ENCODE assay signal across 9 mouse cellular contexts in genomic region chr2:152615563-152615962, GRCm38 (mm10). TPM values are rescaled to one million over a fixed set of nuclear protein-coding genes. Genes with fewer than 3 reads are reported as not detected.
A peak's percentile ranks its signal among the peaks of the same experiment; 100 is the strongest.
DNase-seq lines count a peak whose midpoint lies in the region; ATAC-seq and TF ChIP-seq lines count a peak whose summit lies in the region.
"Had no signal": no experiment of that assay in that cellular context is flagged by ENCODE, and none has a peak within 500 bp of the region (broad histone marks: within the 10 kb centered on the region; RNA-seq: fewer than 3 reads in every experiment).

No protein-coding gene starts in this region.

- no peak overlapping the region for H3K4me3 ChIP-seq in kidney, embryonic 14.5 days (ENCODE audit: low read length)
- no peak overlapping the region for H3K4me3 ChIP-seq in forebrain, embryonic 10.5 days
- H3K4me3 ChIP-seq in hindbrain, postnatal 0 days (ENCODE audit: low read length), result no peak overlapping the region
- H3K4me3 ChIP-seq in spleen, adult 2 months (ENCODE audit: extremely low read depth, insufficient read depth, insufficient read length), result no peak overlapping the region
- H3K4me3 ChIP-seq: myocyte had no signal

- no peak for TF ChIP-seq POLR2A in spleen, adult 2 months (IDR thresholded peaks at IDR 0.05; ENCODE audit: low read depth, low read length)

- H3K9ac ChIP-seq in kidney, embryonic 14.5 days (ENCODE audit: low read depth, low read length), result no peak overlapping the region
- no peak overlapping the region for H3K9ac ChIP-seq in hindbrain, postnatal 0 days (replicated peaks; ENCODE audit: low read length)

- H3K36me3 ChIP-seq in kidney, embryonic 14.5 days (ENCODE audit: control insufficient read depth, insufficient read depth, low read length), result no peaks in the 10 kb centered on the region
- no peaks in the 10 kb centered on the region for H3K36me3 ChIP-seq in forebrain, embryonic 10.5 days (replicated peaks)
- no peaks in the 10 kb centered on the region for H3K36me3 ChIP-seq in hindbrain, postnatal 0 days (ENCODE audit: insufficient read depth, low read length)
- no peaks in the 10 kb centered on the region for H3K36me3 ChIP-seq in spleen, adult 2 months (ENCODE audit: control insufficient read depth, insufficient read depth, low read length)

- peak; percentile 39 for DNase-seq in kidney, adult 11 months
- peak; percentile 80 for DNase-seq in brain, adult 2 months (ENCODE audit: low read depth, low spot score)
- DNase-seq in forebrain, embryonic 10.5 days (ENCODE audit: extremely low spot score, low spot score), result peak; percentile 50
- peak; percentile 90 for DNase-seq in hindbrain, postnatal 0 days (ENCODE audit: low spot score)
- DNase-seq in left cerebral cortex, adult 18-20 months (ENCODE audit: low spot score in 2 of 2), result peak; percentile 47 to 60
- DNase-seq in mesoderm, embryonic 11.5 days (ENCODE audit: low read depth, low spot score), result peak; percentile 84
- DNase-seq in spleen, adult 2 months (ENCODE audit: low read depth in 1 of 2, low spot score in 2 of 2), result peak in 1 of 2 experiments; percentile 15

- H3K27me3 ChIP-seq in kidney, embryonic 14.5 days (ENCODE audit: control insufficient read depth, insufficient read depth, low read length), result no peaks in the 10 kb centered on the region
- H3K27me3 ChIP-seq in forebrain, embryonic 10.5 days (ENCODE audit: poor library complexity, severe bottlenecking), result no peaks in the 10 kb centered on the region
- H3K27me3 ChIP-seq in hindbrain, postnatal 0 days (ENCODE audit: insufficient read depth, low read length), result no peaks in the 10 kb centered on the region
- H3K27me3 ChIP-seq in spleen, adult 2 months (ENCODE audit: control insufficient read depth, insufficient read depth, low read length), result no peaks in the 10 kb centered on the region

- no peaks in the 10 kb centered on the region for H3K9me3 ChIP-seq in kidney, embryonic 14.5 days (ENCODE audit: control insufficient read depth, low read length)
- no peaks in the 10 kb centered on the region for H3K9me3 ChIP-seq in forebrain, embryonic 10.5 days
- no peaks in the 10 kb centered on the region for H3K9me3 ChIP-seq in hindbrain, postnatal 0 days (ENCODE audit: low read length)

- no peak overlapping the region for H3K27ac ChIP-seq in kidney, embryonic 14.5 days (ENCODE audit: low read depth, low read length)
- H3K27ac ChIP-seq in forebrain, embryonic 10.5 days, result no peak overlapping the region
- H3K27ac ChIP-seq in hindbrain, postnatal 0 days, result no peak overlapping the region
- H3K27ac ChIP-seq in spleen, adult 2 months (ENCODE audit: insufficient read depth, low read length), result no peak overlapping the region

- 8% methylated on average over 7 of the region's 7 CpGs for WGBS in kidney, embryonic 14.5 days
- WGBS in forebrain, embryonic 10.5 days, result 10% methylated on average over 7 of the region's 7 CpGs
- 13% methylated on average over 7 of the region's 7 CpGs for WGBS in hindbrain, postnatal 0 days
- 23% methylated on average over 7 of the region's 7 CpGs for WGBS in spleen, adult 2 months

- no peak; the same call in 1 of the 2 replicates for ATAC-seq in kidney, embryonic 14.5 days (ENCODE audit: low FRiP score, low TSS enrichment)
- ATAC-seq in hindbrain, postnatal 0 days, result peak; percentile 64

- no peak overlapping the region for H3K4me2 ChIP-seq in kidney, embryonic 14.5 days (replicated peaks; ENCODE audit: low read depth, low read length)
- no peak overlapping the region for H3K4me2 ChIP-seq in hindbrain, postnatal 0 days (ENCODE audit: low read depth, low read length)

- peak; percentile 92 for TF ChIP-seq CTCF in hindbrain, postnatal 0 days (IDR thresholded peaks at IDR 0.05; ENCODE audit: low read depth)
- TF ChIP-seq CTCF in spleen, adult 2 months (IDR thresholded peaks at IDR 0.05; ENCODE audit: extremely low read depth, insufficient read depth, insufficient read length, insufficient replicate concordance), result peak; percentile 47; the same call in 1 of the 2 replicates

- no peaks in the 10 kb centered on the region for H3K4me1 ChIP-seq in kidney, embryonic 14.5 days (ENCODE audit: control insufficient read depth, insufficient read depth, low read length)
- H3K4me1 ChIP-seq in forebrain, embryonic 10.5 days, result peaks cover 17% of the 10 kb centered on the region
- no peaks in the 10 kb centered on the region for H3K4me1 ChIP-seq in hindbrain, postnatal 0 days (ENCODE audit: insufficient read depth, low read length)
- H3K4me1 ChIP-seq in spleen, adult 2 months (ENCODE audit: control insufficient read depth, insufficient read depth, insufficient read length), result no peaks in the 10 kb centered on the region; the same call in 1 of the 2 replicates

RNA-seq across cellular contexts. Expression of gene Defb25, which starts 7.3 kb away (rescaled TPM):
- polyA plus RNA-seq in kidney, embryonic 14.5 days (2014; fragmentation: Nextera tagmentation; extraction: Ambion mirVana), result 28.2 and 37.2 TPM in 2 replicates
- polyA plus RNA-seq in forebrain, embryonic 10.5 days (2016; fragmentation: Nextera tagmentation; extraction: Ambion mirVana), result not detected in 2 replicates
- total RNA-seq in hindbrain, postnatal 0 days (2014; rRNA removed), result not detected in 2 replicates
- polyA plus RNA-seq in hindbrain, postnatal 0 days (2015; fragmentation: Nextera tagmentation; extraction: Ambion mirVana), result not detected in 2 replicates
- not detected for total RNA-seq in left cerebral cortex, adult 18-20 months (2021)
- polyA plus RNA-seq in spleen, adult 2 months (2012; rRNA removed), result 0.65 TPM in 1 of 2 replicates, not detected in the other

RNA-seq across cellular contexts. Expression of gene Rem1, which starts 11.2 kb away (rescaled TPM):
- polyA plus RNA-seq in kidney, embryonic 14.5 days (2014; fragmentation: Nextera tagmentation; extraction: Ambion mirVana), result 46.9 and 61.8 TPM in 2 replicates
- polyA plus RNA-seq in forebrain, embryonic 10.5 days (2016; fragmentation: Nextera tagmentation; extraction: Ambion mirVana), result 0.16 and 0.18 TPM in 2 replicates
- 1.0 and 1.1 TPM in 2 replicates for total RNA-seq in hindbrain, postnatal 0 days (2014; rRNA removed)
- 0.57 and 0.65 TPM in 2 replicates for polyA plus RNA-seq in hindbrain, postnatal 0 days (2015; fragmentation: Nextera tagmentation; extraction: Ambion mirVana)
- total RNA-seq in left cerebral cortex, adult 18-20 months (2021), result under 1 TPM; 0.72 to 0.94 TPM
- 8.6 and 9.8 TPM in 2 replicates for polyA plus RNA-seq in spleen, adult 2 months (2012; rRNA removed)

RNA-seq across cellular contexts. Expression of gene Defb36, which starts 11.4 kb away (rescaled TPM):
- 1.1 TPM in 2 replicates for polyA plus RNA-seq in kidney, embryonic 14.5 days (2014; fragmentation: Nextera tagmentation; extraction: Ambion mirVana)
- not detected in 2 replicates for polyA plus RNA-seq in forebrain, embryonic 10.5 days (2016; fragmentation: Nextera tagmentation; extraction: Ambion mirVana)
- total RNA-seq in hindbrain, postnatal 0 days (2014; rRNA removed), result not detected in 2 replicates
- not detected in 2 replicates for polyA plus RNA-seq in hindbrain, postnatal 0 days (2015; fragmentation: Nextera tagmentation; extraction: Ambion mirVana)
- total RNA-seq in left cerebral cortex, adult 18-20 months (2021), result not detected
- not detected in 2 replicates for polyA plus RNA-seq in spleen, adult 2 months (2012; rRNA removed)
- polyA plus RNA-seq: myocyte had no signal

RNA-seq across cellular contexts. Expression of gene Defb45, which starts 16.4 kb away (rescaled TPM):
- polyA plus RNA-seq in kidney, embryonic 14.5 days (2014; fragmentation: Nextera tagmentation; extraction: Ambion mirVana), result not detected in 2 replicates
- not detected in 2 replicates for polyA plus RNA-seq in forebrain, embryonic 10.5 days (2016; fragmentation: Nextera tagmentation; extraction: Ambion mirVana)
- total RNA-seq in hindbrain, postnatal 0 days (2014; rRNA removed), result not detected in 2 replicates
- polyA plus RNA-seq in hindbrain, postnatal 0 days (2015; fragmentation: Nextera tagmentation; extraction: Ambion mirVana), result not detected in 2 replicates
- total RNA-seq in left cerebral cortex, adult 18-20 months (2021), result not detected
- polyA plus RNA-seq in spleen, adult 2 months (2012; rRNA removed), result not detected in 2 replicates

RNA-seq across cellular contexts. Expression of gene Defb19, which starts 35.5 kb away (rescaled TPM):
- polyA plus RNA-seq in kidney, embryonic 14.5 days (2014; fragmentation: Nextera tagmentation; extraction: Ambion mirVana), result not detected in 2 replicates
- polyA plus RNA-seq in forebrain, embryonic 10.5 days (2016; fragmentation: Nextera tagmentation; extraction: Ambion mirVana), result not detected in 2 replicates
- not detected in 2 replicates for total RNA-seq in hindbrain, postnatal 0 days (2014; rRNA removed)
- polyA plus RNA-seq in hindbrain, postnatal 0 days (2015; fragmentation: Nextera tagmentation; extraction: Ambion mirVana), result not detected in 2 replicates
- not detected for total RNA-seq in left cerebral cortex, adult 18-20 months (2021)
- not detected in 2 replicates for polyA plus RNA-seq in spleen, adult 2 months (2012; rRNA removed)
- polyA plus RNA-seq: myocyte had no signal

Comparison
In these comparisons a context has a peak if more than half of its experiments do, and no peak if none do; other contexts are left out.
1. RNA of gene Defb25, which starts 7.3 kb away (polyA plus RNA-seq): 28.2 to 37.2 TPM in kidney, embryonic 14.5 days; 0.65 TPM in spleen, adult 2 months, not detected in hindbrain, postnatal 0 days and not detected in forebrain, embryonic 10.5 days; every median in the first group is over 10 times any median in the second.